Mouse (Mus musculus) olfactory bulb, adult 2 months (tissue): Measurements from ENCODE around the gene Hibadh.

Experiments
- CTCF ChIP-seq: fragments of 200-500 bp; IDR thresholded peaks from 2 replicates; pipeline ENCODE4 v1.5.1; 2012; ENCODE audit warnings: low read depth, mild to moderate bottlenecking, low read length, moderate library complexity; ENCODE audit not compliant: insufficient read depth
- POLR2A ChIP-seq: fragments of 200-500 bp; IDR thresholded peaks from 2 replicates; pipeline ENCODE4 v1.6.1; 2012; ENCODE audit warnings: mild to moderate bottlenecking, low read depth, low read length, moderate library complexity; ENCODE audit not compliant: insufficient read depth

GRCm38 (mm10) chr6:52681847-52682485 lies 41.8 kb upstream of the Hibadh start:
- TF ChIP-seq CTCF: no peak
- TF ChIP-seq POLR2A: no peak
